Mouse (Mus musculus): ENCODE data around the gene Pard6a. TPM values are rescaled to one million over a fixed set of nuclear protein-coding genes. Genes with fewer than 3 reads are reported as not detected.

The Pard6a gene
- polyA plus RNA-seq, 2 experiments = 17.9 to 18.4 TPM

- Histone ChIP-seq H3K4me3 (replicated peaks; ENCODE audit: low read length) (peak within 1 kb of the TSS; percentile 9), H3K4me2 (replicated peaks; ENCODE audit: low read depth, low read length, severe bottlenecking) (peak within 1 kb of the TSS; percentile 40), H3K9me3 (ENCODE audit: control insufficient read depth, low read length) (no peaks in the 10 kb centered on the region), H3K4me1 (ENCODE audit: control insufficient read depth, insufficient read depth, low read length) (peaks cover 5% of the 10 kb centered on the region; the same call in 1 of the 2 replicates), H3K27ac (replicated peaks; ENCODE audit: low read depth, low read length) (no peak within 1 kb of the TSS), H3K9ac (ENCODE audit: low read depth, low read length, severe bottlenecking) (peak within 1 kb of the TSS; percentile 21; the same call in 1 of the 2 replicates), H3K27me3 (ENCODE audit: control insufficient read depth, insufficient read depth, low read length) (no peaks in the 10 kb centered on the region), H3K36me3 (ENCODE audit: control insufficient read depth, insufficient read depth, low read length) (peaks cover 36% of the 10 kb centered on the region)
- ATAC-seq (ENCODE audit: low FRiP score, low read depth) = peak; percentile 36
- WGBS = 5% methylated on average over 15 of the region's 26 CpGs
- TF ChIP-seq POLR2A (IDR thresholded peaks at IDR 0.05; ENCODE audit: borderline replicate concordance, extremely low read depth, insufficient read depth, insufficient read length) = no peak
- no peak for DNase-seq (ENCODE audit: low spot score)
Observed at GRCm38 (mm10) chr8:105685796-105686308, 15.1 kb upstream of the Pard6a start, which contains the start of gene Carmil2. Carmil2 (plus strand) TSS chr8:105686274.

GRCm38 (mm10) chr8:105686551-105686950 is 14.4 kb upstream of the Pard6a start:
- H3K4me2 ChIP-seq (replicated peaks; ENCODE audit: low read depth, low read length, severe bottlenecking) = no peak overlapping the region
- no peak overlapping the region for H3K4me3 ChIP-seq (replicated peaks; ENCODE audit: low read length)
- H3K27me3 ChIP-seq (ENCODE audit: control insufficient read depth, insufficient read depth, low read length) = no peaks in the 10 kb centered on the region
- peaks cover 5% of the 10 kb centered on the region; the same call in 1 of the 2 replicates for H3K4me1 ChIP-seq (ENCODE audit: control insufficient read depth, insufficient read depth, low read length)
- DNase-seq (ENCODE audit: low spot score) (no peak), ATAC-seq (ENCODE audit: low FRiP score, low read depth) (no peak)
- H3K27ac ChIP-seq (replicated peaks; ENCODE audit: low read depth, low read length) = no peak overlapping the region
- peaks cover 29% of the 10 kb centered on the region for H3K36me3 ChIP-seq (ENCODE audit: control insufficient read depth, insufficient read depth, low read length)
- no peaks in the 10 kb centered on the region for H3K9me3 ChIP-seq (ENCODE audit: control insufficient read depth, low read length)
- no peak for TF ChIP-seq POLR2A (IDR thresholded peaks at IDR 0.05; ENCODE audit: borderline replicate concordance, extremely low read depth, insufficient read depth, insufficient read length)
- WGBS = 61% methylated on average over 6 of the region's 6 CpGs
- no peak overlapping the region for H3K9ac ChIP-seq (ENCODE audit: low read depth, low read length, severe bottlenecking)

- ATAC-seq (ENCODE audit: low FRiP score, low read depth) (no peak), DNase-seq (ENCODE audit: low spot score) (no peak)
- H3K27me3 ChIP-seq (ENCODE audit: control insufficient read depth, insufficient read depth, low read length) = no peaks in the 10 kb centered on the region
- H3K4me2 ChIP-seq (replicated peaks; ENCODE audit: low read depth, low read length, severe bottlenecking) = no peak overlapping the region
- H3K9me3 ChIP-seq (ENCODE audit: control insufficient read depth, low read length) = no peaks in the 10 kb centered on the region
- WGBS = 66% methylated on average over 8 of the region's 8 CpGs
- H3K9ac ChIP-seq (ENCODE audit: low read depth, low read length, severe bottlenecking) = no peak overlapping the region
- H3K36me3 ChIP-seq (ENCODE audit: control insufficient read depth, insufficient read depth, low read length) = peaks cover 20% of the 10 kb centered on the region
- peaks cover 5% of the 10 kb centered on the region; the same call in 1 of the 2 replicates for H3K4me1 ChIP-seq (ENCODE audit: control insufficient read depth, insufficient read depth, low read length)
- no peak overlapping the region for H3K27ac ChIP-seq (replicated peaks; ENCODE audit: low read depth, low read length)
- no peak for TF ChIP-seq POLR2A (IDR thresholded peaks at IDR 0.05; ENCODE audit: borderline replicate concordance, extremely low read depth, insufficient read depth, insufficient read length)
- no peak overlapping the region for H3K4me3 ChIP-seq (replicated peaks; ENCODE audit: low read length)
Observed at GRCm38 (mm10) chr8:105687512-105687911, 13.4 kb upstream of the Pard6a start.

- Histone ChIP-seq H3K9ac (ENCODE audit: low read depth, low read length, severe bottlenecking) (no peak overlapping the region), H3K9me3 (ENCODE audit: control insufficient read depth, low read length) (no peaks in the 10 kb centered on the region), H3K27me3 (ENCODE audit: control insufficient read depth, insufficient read depth, low read length) (no peaks in the 10 kb centered on the region), H3K4me3 (replicated peaks; ENCODE audit: low read length) (no peak overlapping the region), H3K27ac (replicated peaks; ENCODE audit: low read depth, low read length) (no peak overlapping the region), H3K4me1 (ENCODE audit: control insufficient read depth, insufficient read depth, low read length) (peaks cover 5% of the 10 kb centered on the region; the same call in 1 of the 2 replicates), H3K4me2 (replicated peaks; ENCODE audit: low read depth, low read length, severe bottlenecking) (no peak overlapping the region), H3K36me3 (ENCODE audit: control insufficient read depth, insufficient read depth, low read length) (peaks cover 12% of the 10 kb centered on the region)
- ATAC-seq (ENCODE audit: low FRiP score, low read depth) (no peak), DNase-seq (ENCODE audit: low spot score) (no peak)
- WGBS = 74% methylated on average over 14 of the region's 14 CpGs
- no peak for TF ChIP-seq POLR2A (IDR thresholded peaks at IDR 0.05; ENCODE audit: borderline replicate concordance, extremely low read depth, insufficient read depth, insufficient read length)
Observed at GRCm38 (mm10) chr8:105688242-105688752, 12.7 kb upstream of the Pard6a start.

GRCm38 (mm10) chr8:105689256-105689982 is 11.5 kb upstream of the Pard6a start:
- peaks cover under 1% of the 10 kb centered on the region for H3K36me3 ChIP-seq (ENCODE audit: control insufficient read depth, insufficient read depth, low read length)
- H3K9me3 ChIP-seq (ENCODE audit: control insufficient read depth, low read length) = no peaks in the 10 kb centered on the region
- no peak overlapping the region for H3K9ac ChIP-seq (ENCODE audit: low read depth, low read length, severe bottlenecking)
- H3K4me2 ChIP-seq (replicated peaks; ENCODE audit: low read depth, low read length, severe bottlenecking) = no peak overlapping the region
- DNase-seq (ENCODE audit: low spot score) = no peak
- H3K4me1 ChIP-seq (ENCODE audit: control insufficient read depth, insufficient read depth, low read length) = peaks cover 13% of the 10 kb centered on the region
- ATAC-seq (ENCODE audit: low FRiP score, low read depth) = no peak
- H3K27ac ChIP-seq (replicated peaks; ENCODE audit: low read depth, low read length) = no peak overlapping the region
- no peak for TF ChIP-seq POLR2A (IDR thresholded peaks at IDR 0.05; ENCODE audit: borderline replicate concordance, extremely low read depth, insufficient read depth, insufficient read length)
- H3K27me3 ChIP-seq (ENCODE audit: control insufficient read depth, insufficient read depth, low read length) = no peaks in the 10 kb centered on the region
- H3K4me3 ChIP-seq (replicated peaks; ENCODE audit: low read length) = no peak overlapping the region
- 62% methylated on average over 35 of the region's 35 CpGs for WGBS
